Mouse (Mus musculus) kidney, embryonic 16.5 days (tissue): ENCODE data around the gene Arhgap33. TPM values are rescaled to one million over a fixed set of nuclear protein-coding genes. Genes with fewer than 3 reads are reported as not detected.

Source experiments
- ATAC-seq: fragments of 200-750 bp; cut with Nextera tagmentation; 2 replicates; pipeline ENCODE4 v1.8.0; 2017; ENCODE audit warnings: moderate TSS enrichment; ENCODE audit not compliant: low FRiP score, low TSS enrichment
- H3K27ac ChIP-seq: fragments of 300-500 bp; sonication (generic); 2 replicates; pipeline ENCODE4 v1.5.1; 2014; ENCODE audit warnings: low read length
- H3K27me3 ChIP-seq: fragments of 300-500 bp; sonication (generic); 2 replicates; pipeline ENCODE4 v1.6.1; 2014; ENCODE audit warnings: low read length, control low read depth, mixed read lengths; ENCODE audit not compliant: insufficient read depth
- H3K36me3 ChIP-seq: fragments of 300-500 bp; sonication (generic); 2 replicates; pipeline ENCODE4 v1.6.1; 2014; ENCODE audit warnings: low read length, control low read depth, mixed read lengths; ENCODE audit not compliant: insufficient read depth
- H3K4me1 ChIP-seq: fragments of 300-500 bp; sonication (generic); 2 replicates; pipeline ENCODE4 v1.6.1; 2014; ENCODE audit warnings: low read length, control low read depth, mixed read lengths; ENCODE audit not compliant: insufficient read depth
- H3K4me2 ChIP-seq: fragments of 300-500 bp; sonication (generic); replicated peaks from 2 replicates; pipeline ENCODE4 v1.6.1; 2014; ENCODE audit warnings: low read depth, low read length
- H3K4me3 ChIP-seq: fragments of 300-500 bp; sonication (generic); 2 replicates; pipeline ENCODE4 v1.5.1; 2014; ENCODE audit warnings: mild to moderate bottlenecking, low read length
- H3K9ac ChIP-seq: fragments of 300-500 bp; sonication (generic); replicated peaks from 2 replicates; pipeline ENCODE4 v1.6.1; 2014; ENCODE audit warnings: low read length
- H3K9me3 ChIP-seq: fragments of 300-500 bp; sonication (generic); 2 replicates; pipeline ENCODE4 v1.6.1; 2016; ENCODE audit warnings: low read length, control low read depth
- WGBS: fragments of 180-500 bp; shearing (Covaris S2); extraction: QIAGEN DNeasy Blood & Tissue Kit; methylation state at CpG from one replicate; pipeline ENCODE4 v1.1.7; 2014; 5-methylcytosine and 5-hydroxymethylcytosine counted together
- polyA plus RNA-seq: library from polyadenylated mRNA; unstranded; fragments of >200 nt; fragmentation: Nextera tagmentation; extraction: Ambion mirVana; gene quantifications from 2 replicates; pipeline ENCODE4 v1.2.1, GENCODE M21; 2015

Arhgap33 gene
- polyA plus RNA-seq, 1 experiment from 2014 or later: 12.0 TPM

DNA sequence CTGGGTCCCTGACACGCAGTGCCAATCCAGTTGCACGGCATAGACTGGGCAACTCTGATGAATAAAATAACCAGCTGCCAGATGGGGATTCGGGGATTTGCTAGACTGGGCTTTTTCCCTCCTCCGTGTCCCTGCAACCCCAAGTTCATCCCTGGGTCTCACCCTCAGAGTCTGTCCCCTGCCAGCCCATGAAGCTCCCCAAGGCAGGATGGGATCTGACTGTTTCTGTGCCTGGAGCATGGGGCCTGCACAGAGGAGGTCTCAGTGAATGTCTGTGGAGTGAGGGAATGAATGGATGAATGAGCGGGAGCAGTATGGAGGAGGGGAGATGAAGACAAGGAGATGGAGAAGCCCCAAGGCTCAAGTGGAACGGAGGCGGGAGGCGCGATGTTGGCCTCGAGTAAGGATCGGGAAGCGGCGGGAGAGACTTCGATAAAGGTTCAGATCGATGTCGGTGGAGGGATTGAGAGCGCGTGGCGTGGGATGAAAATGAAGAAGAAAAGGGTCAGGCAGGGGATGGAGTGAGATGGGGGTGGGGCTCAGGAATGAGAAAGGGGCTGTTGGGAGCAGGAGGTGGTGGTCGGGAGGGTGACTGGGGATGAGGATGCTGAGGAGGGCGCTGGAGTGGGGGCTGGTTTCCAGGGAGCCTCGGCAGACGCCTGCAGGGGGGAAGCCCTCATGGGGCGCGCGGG is 773 bp downstream of the Arhgap33 start:
- Histone ChIP-seq H3K36me3 (peaks cover 35% of the 10 kb centered on the region), H3K4me1 (peaks cover 22% of the 10 kb centered on the region), H3K4me2 (peak overlapping the region; percentile 91), H3K27ac (0 out of 2 replicates have a peak overlapping the region, but pooled peaks have one; percentile 57), H3K27me3 (no peaks in the 10 kb centered on the region), H3K9ac (peak overlapping the region; percentile 82), H3K9me3 (no peaks in the 10 kb centered on the region), H3K4me3 (peak overlapping the region; percentile 76)
- 7% methylated on average over 20 of the region's 26 CpGs for WGBS
- ATAC-seq: peak; percentile 36

GRCm38 (mm10) chr7:30532931-30533330 is 1.9 kb downstream of the Arhgap33 start:
- 39% methylated on average over 8 of the region's 8 CpGs for WGBS
- peaks cover 22% of the 10 kb centered on the region for H3K4me1 ChIP-seq
- no peaks in the 10 kb centered on the region for H3K9me3 ChIP-seq
- H3K36me3 ChIP-seq: peaks cover 42% of the 10 kb centered on the region
- ATAC-seq: no peak
- H3K9ac ChIP-seq: 0 out of 2 replicates have a peak overlapping the region, but pooled peaks have one; percentile 10
- no peaks in the 10 kb centered on the region for H3K27me3 ChIP-seq
- no peak overlapping the region for H3K4me2 ChIP-seq
- H3K27ac ChIP-seq: no peak overlapping the region
- H3K4me3 ChIP-seq: no peak overlapping the region

DNA sequence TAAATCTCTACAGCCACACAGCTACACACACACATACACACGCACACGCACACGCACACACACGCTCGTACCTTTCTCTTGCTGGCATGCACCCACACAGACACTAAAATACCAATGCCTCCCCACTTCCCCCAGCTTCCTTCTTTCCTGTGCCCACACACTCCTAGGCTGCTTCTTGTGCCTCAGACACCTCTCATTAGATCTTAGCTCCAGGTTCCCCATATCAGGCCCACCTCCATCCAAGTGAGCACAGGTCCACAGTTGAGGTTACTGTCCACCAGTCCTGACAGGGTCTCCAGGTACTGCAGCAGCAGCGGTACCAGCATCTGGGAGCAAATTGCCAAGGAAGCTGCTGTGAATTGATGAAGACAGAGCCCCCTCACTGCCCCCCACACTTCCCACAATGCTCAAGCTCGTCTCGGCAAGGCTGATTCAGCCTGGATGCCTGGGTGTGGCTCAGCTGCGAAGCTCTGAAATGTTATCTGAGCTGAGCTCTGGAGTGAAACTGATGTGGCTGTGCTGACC is 3.5 kb downstream of the Arhgap33 start:
- no peak overlapping the region for H3K4me3 ChIP-seq
- H3K27me3 ChIP-seq: no peaks in the 10 kb centered on the region
- H3K27ac ChIP-seq: no peak overlapping the region
- peaks cover 30% of the 10 kb centered on the region for H3K4me1 ChIP-seq
- 77% methylated on average over 9 of the region's 9 CpGs for WGBS
- H3K36me3 ChIP-seq: peaks cover 45% of the 10 kb centered on the region
- H3K9ac ChIP-seq: peak overlapping the region; percentile 7; the same call in 1 of the 2 replicates
- no peaks in the 10 kb centered on the region for H3K9me3 ChIP-seq
- H3K4me2 ChIP-seq: no peak overlapping the region
- ATAC-seq: no peak

DNA sequence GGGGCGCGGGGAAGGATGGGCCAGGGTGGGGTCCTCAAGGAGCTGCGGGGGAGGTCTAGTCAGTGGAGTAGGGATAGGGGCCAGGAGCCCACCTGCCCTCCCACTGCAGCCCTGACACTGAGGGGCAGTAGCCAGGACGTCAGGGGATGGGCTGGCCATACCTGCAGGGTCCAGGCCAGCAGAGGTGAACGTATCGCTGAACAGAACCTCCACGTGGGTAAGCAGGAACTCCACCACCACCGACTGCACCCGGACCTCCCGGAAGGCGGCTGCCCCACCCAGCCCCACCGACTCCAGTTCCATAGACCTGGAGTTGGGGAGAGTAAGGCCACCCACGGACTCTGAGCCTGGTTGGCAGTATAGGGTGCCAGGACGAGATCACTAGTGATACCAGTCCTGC is 7.9 kb downstream of the Arhgap33 start:
- H3K4me3 ChIP-seq: no peak overlapping the region
- H3K4me1 ChIP-seq: peaks cover 30% of the 10 kb centered on the region
- H3K9me3 ChIP-seq: no peaks in the 10 kb centered on the region
- no peak overlapping the region for H3K27ac ChIP-seq
- peak overlapping the region; percentile 60 for H3K9ac ChIP-seq
- peaks cover 58% of the 10 kb centered on the region for H3K36me3 ChIP-seq
- H3K4me2 ChIP-seq: peak overlapping the region; percentile 38; the same call in 1 of the 2 replicates
- ATAC-seq: peak; percentile 29; the same call in 1 of the 2 replicates
- 70% methylated on average over 14 of the region's 14 CpGs for WGBS
- H3K27me3 ChIP-seq: no peaks in the 10 kb centered on the region

GRCm38 (mm10) chr7:30526399-30526798 is 8.5 kb downstream of the Arhgap33 start:
- H3K9ac ChIP-seq: peak overlapping the region; percentile 60
- peak overlapping the region; percentile 76 for H3K27ac ChIP-seq
- H3K4me2 ChIP-seq: peak overlapping the region; percentile 38
- WGBS: 15% methylated on average over 17 of the region's 17 CpGs
- peaks cover 30% of the 10 kb centered on the region for H3K4me1 ChIP-seq
- peak; percentile 7; the same call in 1 of the 2 replicates for ATAC-seq
- peak overlapping the region; percentile 17 for H3K4me3 ChIP-seq
- no peaks in the 10 kb centered on the region for H3K27me3 ChIP-seq
- peaks cover 52% of the 10 kb centered on the region for H3K36me3 ChIP-seq
- H3K9me3 ChIP-seq: no peaks in the 10 kb centered on the region

DNA sequence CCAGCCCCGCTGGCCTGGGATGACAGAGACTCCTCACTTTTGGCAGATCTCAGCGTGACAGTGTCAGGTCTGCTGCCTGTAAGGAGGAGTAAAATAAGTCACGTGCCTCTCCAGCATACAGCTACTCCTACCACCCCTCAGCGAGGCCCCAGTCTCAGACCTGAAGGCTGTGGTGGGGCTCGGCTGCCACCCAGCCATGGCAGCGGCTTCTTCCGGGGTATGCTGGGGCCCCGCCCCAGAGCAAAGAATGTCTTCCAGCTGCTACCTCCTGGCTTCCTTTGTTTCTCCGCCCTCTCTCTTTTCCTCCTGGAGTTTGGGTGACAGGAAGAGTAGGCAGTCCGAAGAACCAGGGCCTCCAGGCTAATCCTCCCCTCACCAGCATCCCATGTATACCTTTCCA is 8.9 kb downstream of the Arhgap33 start:
- Histone ChIP-seq H3K4me1 (peaks cover 30% of the 10 kb centered on the region), H3K9ac (peak overlapping the region; percentile 60), H3K9me3 (no peaks in the 10 kb centered on the region), H3K4me3 (peak overlapping the region; percentile 17), H3K27me3 (no peaks in the 10 kb centered on the region), H3K36me3 (peaks cover 49% of the 10 kb centered on the region), H3K4me2 (peak overlapping the region; percentile 38), H3K27ac (peak overlapping the region; percentile 76)
- peak; percentile 67 for ATAC-seq
- 16% methylated on average over 10 of the region's 10 CpGs for WGBS

GRCm38 (mm10) chr7:30524487-30524886 is 10.4 kb downstream of the Arhgap33 start:
- Histone ChIP-seq H3K9ac (no peak overlapping the region), H3K4me3 (no peak overlapping the region), H3K36me3 (peaks cover 35% of the 10 kb centered on the region)

GRCm38 (mm10) chr7:30522871-30523270 is 12.0 kb downstream of the Arhgap33 start:
- H3K9ac ChIP-seq: 0 out of 2 replicates have a peak overlapping the region, but pooled peaks have one; percentile 31
- peaks cover 19% of the 10 kb centered on the region for H3K36me3 ChIP-seq
- 0 out of 2 replicates have a peak overlapping the region, but pooled peaks have one; percentile 7 for H3K4me2 ChIP-seq
- H3K9me3 ChIP-seq: no peaks in the 10 kb centered on the region
- H3K4me3 ChIP-seq: no peak overlapping the region
- peak overlapping the region; percentile 53; the same call in 1 of the 2 replicates for H3K27ac ChIP-seq
- WGBS: 52% methylated on average over 9 of the region's 10 CpGs
- peaks cover 38% of the 10 kb centered on the region for H3K4me1 ChIP-seq
- peak; percentile 24; the same call in 1 of the 2 replicates for ATAC-seq
- no peaks in the 10 kb centered on the region for H3K27me3 ChIP-seq

More at GRCm38 (mm10) chr7:30524487-30524886, 10.4 kb downstream of the Arhgap33 start:
- no peaks in the 10 kb centered on the region for H3K27me3 ChIP-seq
- WGBS: 85% methylated on average over 6 of the region's 6 CpGs
- H3K4me1 ChIP-seq: peaks cover 38% of the 10 kb centered on the region
- H3K27ac ChIP-seq: no peak overlapping the region
- no peaks in the 10 kb centered on the region for H3K9me3 ChIP-seq
- no peak overlapping the region for H3K4me2 ChIP-seq
- no peak for ATAC-seq

- Histone ChIP-seq H3K9me3 (no peaks in the 10 kb centered on the region), H3K9ac (no peak overlapping the region), H3K27me3 (no peaks in the 10 kb centered on the region), H3K27ac (no peak overlapping the region), H3K36me3 (peaks cover 17% of the 10 kb centered on the region), H3K4me1 (peaks cover 25% of the 10 kb centered on the region), H3K4me3 (no peak overlapping the region), H3K4me2 (no peak overlapping the region)
- no peak for ATAC-seq
- 76% methylated on average over 5 of the region's 5 CpGs for WGBS
Observed at GRCm38 (mm10) chr7:30520856-30521255, 14.0 kb downstream of the Arhgap33 start.

DNA sequence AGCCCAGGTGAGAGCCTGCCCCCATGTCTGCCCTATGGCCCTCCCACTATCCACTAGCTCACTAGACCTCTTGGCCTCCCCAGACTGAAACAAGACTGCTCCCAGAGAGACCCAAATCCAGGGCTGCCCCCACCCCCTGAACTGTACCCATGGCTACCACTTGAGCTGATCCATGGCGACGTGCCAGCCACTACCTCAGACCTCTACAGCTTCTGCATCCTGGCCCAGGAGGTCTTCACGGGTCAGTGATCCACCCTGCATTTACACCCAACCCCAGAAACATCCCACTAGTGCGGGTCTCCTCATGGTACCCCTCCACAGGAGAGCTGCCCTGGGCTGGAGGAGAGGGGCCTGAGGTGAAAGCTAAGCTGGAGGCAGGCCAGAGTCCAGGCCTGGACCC is 14.5 kb downstream of the Arhgap33 start:
- no peak overlapping the region; the same call in 1 of the 2 replicates for H3K27ac ChIP-seq
- no peaks in the 10 kb centered on the region for H3K9me3 ChIP-seq
- peaks cover 23% of the 10 kb centered on the region for H3K4me1 ChIP-seq
- ATAC-seq: peak; percentile 17
- H3K27me3 ChIP-seq: no peaks in the 10 kb centered on the region
- WGBS: 51% methylated on average over 4 of the region's 4 CpGs
- H3K9ac ChIP-seq: no peak overlapping the region
- H3K36me3 ChIP-seq: peaks cover 17% of the 10 kb centered on the region
- no peak overlapping the region for H3K4me3 ChIP-seq
- no peak overlapping the region for H3K4me2 ChIP-seq
